Mouse (Mus musculus) stomach, embryonic 15.5 days (tissue): ENCODE results near the gene Cryl1. TPM values are rescaled to one million over a fixed set of nuclear protein-coding genes. Genes with fewer than 3 reads are reported as not detected.
A peak's percentile ranks its signal among the peaks of the same experiment; 100 is the strongest.

Experiments
- ATAC-seq: fragments of 200-750 bp; cut with Nextera tagmentation; 2 replicates; pipeline ENCODE4 v1.8.0; 2017; ENCODE audit warnings: low read depth, moderate number of reproducible peaks, moderate TSS enrichment; ENCODE audit not compliant: insufficient read depth, low FRiP score
- H3K27ac ChIP-seq: fragments of 300-500 bp; sonication (generic); 2 replicates; pipeline ENCODE4 v1.5.1; 2015; ENCODE audit warnings: mild to moderate bottlenecking, inconsistent platforms
- H3K27me3 ChIP-seq: fragments of 300-500 bp; sonication (generic); replicated peaks from 2 replicates; pipeline ENCODE4 v1.6.1; 2015; ENCODE audit warnings: inconsistent platforms
- H3K36me3 ChIP-seq: fragments of 300-500 bp; sonication (generic); 2 replicates; pipeline ENCODE4 v1.6.1; 2015; ENCODE audit warnings: inconsistent platforms
- H3K4me1 ChIP-seq: fragments of 300-500 bp; sonication (generic); 2 replicates; pipeline ENCODE4 v1.6.1; 2015; ENCODE audit warnings: inconsistent platforms
- H3K4me2 ChIP-seq: fragments of 300-500 bp; sonication (generic); 2 replicates; pipeline ENCODE4 v1.6.1; 2015; ENCODE audit warnings: mild to moderate bottlenecking, inconsistent platforms
- H3K4me3 ChIP-seq: fragments of 300-500 bp; sonication (generic); replicated peaks from 2 replicates; pipeline ENCODE4 v1.5.1; 2015; ENCODE audit warnings: inconsistent platforms
- H3K9ac ChIP-seq: fragments of 300-500 bp; sonication (generic); 2 replicates; pipeline ENCODE4 v1.6.1; 2015; ENCODE audit warnings: inconsistent platforms
- H3K9me3 ChIP-seq: fragments of 300-500 bp; sonication (generic); 2 replicates; pipeline ENCODE4 v1.6.1; 2016; ENCODE audit warnings: inconsistent platforms
- WGBS: fragments of 180-500 bp; shearing (Covaris S2); methylation state at CpG from one replicate; pipeline ENCODE4 v1.1.7; 2015; 5-methylcytosine and 5-hydroxymethylcytosine counted together
- polyA plus RNA-seq: library from polyadenylated mRNA; unstranded; fragments of >200 nt; fragmentation: Nextera tagmentation; extraction: Ambion mirVana; gene quantifications from 2 replicates; pipeline ENCODE4 v1.2.1, GENCODE M21; 2015

Gene Cryl1
- polyA plus RNA-seq, 1 experiment from 2014 or later = 37.6 TPM

GRCm38 (mm10) chr14:57397221-57397620 is 1.1 kb downstream of the Cryl1 start:
- Histone ChIP-seq H3K4me1 (no peaks in the 10 kb centered on the region), H3K27ac (no peak overlapping the region), H3K9ac (no peak overlapping the region), H3K4me2 (no peak overlapping the region), H3K9me3 (no peaks in the 10 kb centered on the region), H3K4me3 (no peak overlapping the region), H3K36me3 (no peaks in the 10 kb centered on the region), H3K27me3 (no peaks in the 10 kb centered on the region)
- WGBS = 79% methylated on average over 5 of the region's 5 CpGs
- no peak for ATAC-seq

DNA sequence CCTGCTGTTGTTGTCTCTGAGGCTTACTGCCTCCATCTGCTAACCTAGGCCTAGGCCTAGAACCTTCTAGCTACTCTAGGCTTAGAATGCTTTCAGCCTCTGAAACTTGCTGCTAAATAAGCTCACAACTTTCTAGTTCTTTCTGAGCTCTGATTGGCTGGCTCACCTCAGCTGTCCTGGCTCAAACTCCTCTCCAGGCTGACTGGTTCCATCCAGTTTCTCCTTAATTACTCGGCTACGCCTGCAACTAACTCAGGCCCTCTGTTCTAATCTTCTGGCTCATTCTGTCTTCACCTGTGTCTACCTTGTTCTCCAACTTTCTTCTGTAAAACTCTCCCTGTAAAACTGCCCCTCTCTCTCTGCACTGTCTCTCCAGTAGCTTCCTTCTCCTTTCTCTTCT is 2.9 kb downstream of the Cryl1 start:
- Histone ChIP-seq H3K4me1 (no peaks in the 10 kb centered on the region), H3K9me3 (no peaks in the 10 kb centered on the region), H3K27me3 (no peaks in the 10 kb centered on the region), H3K4me3 (no peak overlapping the region), H3K4me2 (no peak overlapping the region), H3K9ac (no peak overlapping the region), H3K27ac (no peak overlapping the region), H3K36me3 (no peaks in the 10 kb centered on the region)
- WGBS = 56% methylated on average over 2 of the region's 2 CpGs
- ATAC-seq = no peak

DNA sequence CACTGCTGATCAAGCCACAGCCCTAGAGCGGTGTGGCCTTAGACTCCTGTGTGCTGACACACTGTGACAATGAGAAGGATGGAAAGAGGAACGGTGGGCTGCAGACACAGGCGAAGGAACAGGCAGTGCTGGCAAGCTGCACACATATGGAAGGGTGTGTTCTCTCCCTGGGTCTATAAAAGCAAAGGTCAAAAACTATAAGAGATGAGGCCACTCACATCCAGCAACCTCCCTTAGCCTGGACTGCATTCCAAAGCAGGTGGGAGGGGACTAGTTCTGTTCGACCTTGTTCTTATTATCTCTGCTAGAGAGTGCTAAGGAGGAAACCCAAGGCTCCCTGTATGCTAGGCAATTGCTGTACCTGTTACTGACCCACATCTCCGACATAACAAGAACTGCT is 6.1 kb downstream of the Cryl1 start:
- H3K27me3 ChIP-seq = no peaks in the 10 kb centered on the region
- H3K4me1 ChIP-seq = no peaks in the 10 kb centered on the region
- 55% methylated on average over 5 of the region's 5 CpGs for WGBS
- H3K4me2 ChIP-seq = no peak overlapping the region
- H3K36me3 ChIP-seq = no peaks in the 10 kb centered on the region
- no peak overlapping the region for H3K27ac ChIP-seq
- no peak for ATAC-seq
- H3K9ac ChIP-seq = no peak overlapping the region
- no peaks in the 10 kb centered on the region for H3K9me3 ChIP-seq
- no peak overlapping the region for H3K4me3 ChIP-seq

DNA sequence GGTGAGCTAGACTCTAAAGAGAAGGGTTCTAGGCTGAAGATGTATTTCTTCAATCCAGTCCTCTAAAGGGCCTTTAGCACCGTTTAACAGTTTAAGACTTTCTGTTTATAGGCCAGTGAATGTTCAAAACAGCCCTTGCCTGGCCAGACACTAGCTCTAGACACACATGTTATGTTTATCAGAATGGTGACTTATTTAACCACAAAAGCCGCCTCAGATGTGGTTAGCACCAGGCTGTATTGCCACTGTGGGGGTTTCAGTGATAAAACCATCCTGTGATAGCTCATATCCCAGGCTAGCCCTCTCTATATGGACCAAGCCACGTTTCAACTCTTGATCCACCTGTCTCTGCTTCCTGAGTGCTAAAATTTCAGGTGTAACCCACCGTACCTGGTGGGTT is 6.7 kb downstream of the Cryl1 start:
- Histone ChIP-seq H3K4me3 (no peak overlapping the region), H3K27ac (no peak overlapping the region), H3K36me3 (no peaks in the 10 kb centered on the region), H3K4me1 (no peaks in the 10 kb centered on the region), H3K9ac (no peak overlapping the region), H3K4me2 (no peak overlapping the region), H3K27me3 (no peaks in the 10 kb centered on the region), H3K9me3 (no peaks in the 10 kb centered on the region)
- ATAC-seq = no peak
- 63% methylated on average over 4 of the region's 4 CpGs for WGBS

GRCm38 (mm10) chr14:57386758-57387561 is 11.4 kb downstream of the Cryl1 start:
- no peaks in the 10 kb centered on the region for H3K4me1 ChIP-seq
- H3K36me3 ChIP-seq = no peaks in the 10 kb centered on the region
- no peaks in the 10 kb centered on the region for H3K27me3 ChIP-seq
- no peaks in the 10 kb centered on the region for H3K9me3 ChIP-seq
- no peak overlapping the region for H3K9ac ChIP-seq
- peak overlapping the region; percentile 35; the same call in 1 of the 2 replicates for H3K27ac ChIP-seq
- WGBS = 56% methylated on average over 14 of the region's 14 CpGs
- ATAC-seq = peak; percentile 53; the same call in 1 of the 2 replicates
- H3K4me2 ChIP-seq = no peak overlapping the region
- H3K4me3 ChIP-seq = no peak overlapping the region

- no peak overlapping the region for H3K9ac ChIP-seq
- 66% methylated on average over 5 of the region's 5 CpGs for WGBS
- no peaks in the 10 kb centered on the region for H3K36me3 ChIP-seq
- no peaks in the 10 kb centered on the region for H3K27me3 ChIP-seq
- no peak overlapping the region for H3K4me2 ChIP-seq
- ATAC-seq = no peak
- no peak overlapping the region for H3K27ac ChIP-seq
- no peaks in the 10 kb centered on the region for H3K4me1 ChIP-seq
- no peaks in the 10 kb centered on the region for H3K9me3 ChIP-seq
- H3K4me3 ChIP-seq = no peak overlapping the region
Measured at GRCm38 (mm10) chr14:57385667-57386066, 12.7 kb downstream of the Cryl1 start.

DNA sequence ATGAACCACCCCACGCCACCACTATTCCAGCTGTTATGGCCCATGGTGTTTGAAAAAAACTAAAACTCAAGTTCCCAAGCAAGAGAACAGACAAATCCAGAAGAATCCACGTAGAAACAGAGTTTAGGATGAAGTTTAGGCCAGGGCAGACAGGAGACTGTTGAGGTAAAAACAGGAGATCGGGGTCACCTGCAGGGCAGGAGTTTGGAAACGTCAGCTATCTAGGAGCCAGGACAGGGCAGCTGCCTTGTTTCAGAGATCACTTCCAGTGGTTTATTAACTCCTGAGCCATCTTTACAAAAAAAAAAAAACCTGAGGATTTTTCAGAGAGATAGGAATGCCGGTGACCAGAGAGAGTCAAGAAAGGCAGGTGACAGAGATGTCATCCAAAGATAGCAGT is 20.8 kb downstream of the Cryl1 start:
- H3K27ac ChIP-seq = no peak overlapping the region
- no peak overlapping the region for H3K4me2 ChIP-seq
- no peak overlapping the region for H3K9ac ChIP-seq
- 70% methylated on average over 5 of the region's 5 CpGs for WGBS
- no peaks in the 10 kb centered on the region for H3K9me3 ChIP-seq
- no peak overlapping the region for H3K4me3 ChIP-seq
- H3K27me3 ChIP-seq = no peaks in the 10 kb centered on the region
- H3K36me3 ChIP-seq = no peaks in the 10 kb centered on the region
- no peak for ATAC-seq
- H3K4me1 ChIP-seq = no peaks in the 10 kb centered on the region

GRCm38 (mm10) chr14:57376956-57377355 is 21.4 kb downstream of the Cryl1 start:
- Histone ChIP-seq H3K4me2 (no peak overlapping the region), H3K9me3 (no peaks in the 10 kb centered on the region), H3K4me3 (no peak overlapping the region), H3K27me3 (no peaks in the 10 kb centered on the region), H3K9ac (no peak overlapping the region), H3K36me3 (no peaks in the 10 kb centered on the region), H3K27ac (no peak overlapping the region), H3K4me1 (no peaks in the 10 kb centered on the region)
- WGBS = 76% methylated on average over 9 of the region's 9 CpGs
- no peak for ATAC-seq

DNA sequence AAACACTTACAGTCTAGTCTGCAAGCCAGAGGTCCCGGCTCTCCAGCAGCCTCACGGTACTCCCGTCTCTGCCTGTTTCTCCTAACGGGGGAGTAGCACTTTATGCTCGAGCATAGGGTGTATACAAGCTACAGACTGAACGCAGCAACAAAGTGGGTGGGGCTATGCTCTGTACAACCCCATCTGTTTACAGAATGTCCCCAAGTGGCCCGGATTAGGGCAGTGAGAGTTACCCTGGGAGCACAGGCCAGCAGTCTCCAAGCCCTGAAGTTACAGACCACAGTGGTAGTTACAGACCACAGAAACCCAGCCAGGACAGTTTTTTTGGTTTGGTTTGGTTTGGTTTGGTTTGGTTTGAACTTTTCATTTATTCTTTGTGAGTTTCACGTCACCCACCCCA is 22.3 kb downstream of the Cryl1 start:
- Histone ChIP-seq H3K9me3 (no peaks in the 10 kb centered on the region), H3K36me3 (no peaks in the 10 kb centered on the region), H3K9ac (no peak overlapping the region), H3K4me3 (no peak overlapping the region), H3K27ac (no peak overlapping the region), H3K4me1 (no peaks in the 10 kb centered on the region), H3K27me3 (no peaks in the 10 kb centered on the region), H3K4me2 (no peak overlapping the region)
- no peak for ATAC-seq
- WGBS = 66% methylated on average over 8 of the region's 8 CpGs

DNA sequence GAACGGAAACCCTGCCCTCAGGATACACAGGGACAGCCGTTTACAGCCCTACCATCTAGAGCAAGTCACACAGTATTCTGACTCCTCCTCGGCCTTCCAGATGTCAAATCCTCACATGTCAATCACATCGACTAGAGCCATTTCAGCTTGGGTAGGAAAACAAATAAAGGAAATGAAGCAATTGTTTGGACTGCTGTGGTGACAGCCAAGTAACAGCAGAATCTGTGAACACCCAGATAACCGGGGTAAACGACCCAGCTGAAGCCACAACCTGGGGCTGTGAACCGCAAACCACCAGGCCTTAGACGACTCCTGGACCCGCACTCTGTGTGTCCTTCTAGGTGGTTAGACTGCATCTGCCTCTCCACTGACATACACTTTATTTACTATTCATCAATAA is 23.1 kb downstream of the Cryl1 start:
- 72% methylated on average over 9 of the region's 9 CpGs for WGBS

GRCm38 (mm10) chr14:57372348-57373102 is 25.8 kb downstream of the Cryl1 start:
- 47% methylated on average over 8 of the region's 8 CpGs for WGBS
- ATAC-seq = no peak
- H3K4me3 ChIP-seq = no peak overlapping the region

More for the DNA sequence above, 23.1 kb downstream of the Cryl1 start:
- no peak for ATAC-seq
- Histone ChIP-seq H3K4me2 (no peak overlapping the region), H3K27ac (no peak overlapping the region), H3K9me3 (no peaks in the 10 kb centered on the region), H3K9ac (no peak overlapping the region), H3K36me3 (no peaks in the 10 kb centered on the region), H3K4me1 (no peaks in the 10 kb centered on the region), H3K4me3 (no peak overlapping the region), H3K27me3 (no peaks in the 10 kb centered on the region)

GRCm38 (mm10) chr14:57367327-57367726 is 31.0 kb downstream of the Cryl1 start:
- H3K27ac ChIP-seq = no peak overlapping the region
- H3K4me2 ChIP-seq = no peak overlapping the region
- ATAC-seq = no peak
- WGBS = 31% methylated on average over 4 of the region's 4 CpGs
- no peaks in the 10 kb centered on the region for H3K9me3 ChIP-seq
- no peaks in the 10 kb centered on the region for H3K36me3 ChIP-seq
- 0 out of 2 replicates have a peak, but pooled peaks cover 7% of the 10 kb centered on the region for H3K4me1 ChIP-seq
- no peak overlapping the region for H3K9ac ChIP-seq
- no peak overlapping the region for H3K4me3 ChIP-seq
- H3K27me3 ChIP-seq = no peaks in the 10 kb centered on the region

More at GRCm38 (mm10) chr14:57372348-57373102, 25.8 kb downstream of the Cryl1 start:
- no peaks in the 10 kb centered on the region for H3K4me1 ChIP-seq
- no peaks in the 10 kb centered on the region for H3K27me3 ChIP-seq
- no peaks in the 10 kb centered on the region for H3K9me3 ChIP-seq
- no peaks in the 10 kb centered on the region for H3K36me3 ChIP-seq
- no peak overlapping the region for H3K4me2 ChIP-seq
- H3K9ac ChIP-seq = no peak overlapping the region
- H3K27ac ChIP-seq = no peak overlapping the region
